Mouse (Mus musculus): ENCODE data around the gene Atp1b3. TPM values are rescaled to one million over a fixed set of nuclear protein-coding genes. Genes with fewer than 3 reads are reported as not detected.
"Not testable (repeated sequence)": the region's sequence is repeated elsewhere in the genome, so short reads cannot be mapped to it uniquely, and the experiment has no call there.

The Atp1b3 gene
- polyA plus RNA-seq, 1 experiment, result 146 TPM

GRCm38 (mm10) chr9:96353121-96353769, 11.0 kb downstream of the Atp1b3 start:
- Histone ChIP-seq H3K4me3 (ENCODE audit: low read depth, low read length) (no peak overlapping the region), H3K36me3 (ENCODE audit: control insufficient read depth, insufficient read depth, low read length, poor library complexity, severe bottlenecking) (no peaks in the 10 kb centered on the region; the same call in 1 of the 2 replicates), H3K9ac (ENCODE audit: low read depth, poor library complexity, severe bottlenecking) (no peak overlapping the region), H3K9me3 (replicated peaks; ENCODE audit: control insufficient read depth, insufficient read depth, low read length, poor library complexity, severe bottlenecking) (no peaks in the 10 kb centered on the region), H3K27ac (ENCODE audit: insufficient read depth, low read length) (no peak overlapping the region), H3K4me1 (ENCODE audit: control insufficient read depth, insufficient read depth, low read length) (peaks cover 2% of the 10 kb centered on the region), H3K27me3 (ENCODE audit: control insufficient read depth, insufficient read depth, low read length, poor library complexity, severe bottlenecking) (no peaks in the 10 kb centered on the region)
- TF ChIP-seq POLR2A (IDR thresholded peaks at IDR 0.05; ENCODE audit: insufficient read depth, low read length), result no peak
- no peak for TF ChIP-seq EP300 (IDR thresholded peaks at IDR 0.05; ENCODE audit: insufficient read depth, low read depth, low read length)
- no peak for TF ChIP-seq CTCF (IDR thresholded peaks at IDR 0.05; ENCODE audit: low read depth, low read length)

GRCm38 (mm10) chr9:96351771-96352170, 12.5 kb downstream of the Atp1b3 start:
- H3K9ac ChIP-seq (ENCODE audit: low read depth, poor library complexity, severe bottlenecking); H3K9me3 ChIP-seq (replicated peaks; ENCODE audit: control insufficient read depth, insufficient read depth, low read length, poor library complexity, severe bottlenecking); H3K27ac ChIP-seq (ENCODE audit: insufficient read depth, low read length); H3K4me3 ChIP-seq (ENCODE audit: low read depth, low read length); H3K36me3 ChIP-seq (ENCODE audit: control insufficient read depth, insufficient read depth, low read length, poor library complexity, severe bottlenecking); H3K27me3 ChIP-seq (ENCODE audit: control insufficient read depth, insufficient read depth, low read length, poor library complexity, severe bottlenecking); H3K4me1 ChIP-seq (ENCODE audit: control insufficient read depth, insufficient read depth, low read length): not testable (repeated sequence)

- Histone ChIP-seq H3K27me3 (ENCODE audit: control insufficient read depth, insufficient read depth, low read length, poor library complexity, severe bottlenecking) (no peaks in the 10 kb centered on the region), H3K36me3 (ENCODE audit: control insufficient read depth, insufficient read depth, low read length, poor library complexity, severe bottlenecking) (peaks cover 4% of the 10 kb centered on the region; the same call in 1 of the 2 replicates), H3K4me1 (ENCODE audit: control insufficient read depth, insufficient read depth, low read length) (peaks cover 2% of the 10 kb centered on the region), H3K9me3 (replicated peaks; ENCODE audit: control insufficient read depth, insufficient read depth, low read length, poor library complexity, severe bottlenecking) (no peaks in the 10 kb centered on the region), H3K27ac (ENCODE audit: insufficient read depth, low read length) (peak overlapping the region; percentile 73), H3K9ac (ENCODE audit: low read depth, poor library complexity, severe bottlenecking) (no peak overlapping the region), H3K4me3 (ENCODE audit: low read depth, low read length) (no peak overlapping the region)
- no peak for TF ChIP-seq POLR2A (IDR thresholded peaks at IDR 0.05; ENCODE audit: insufficient read depth, low read length)
Observed at GRCm38 (mm10) chr9:96350476-96350875, 13.8 kb downstream of the Atp1b3 start.

GRCm38 (mm10) chr9:96350010-96350409, 14.2 kb downstream of the Atp1b3 start:
- Histone ChIP-seq H3K4me3 (ENCODE audit: low read depth, low read length) (no peak overlapping the region), H3K9me3 (replicated peaks; ENCODE audit: control insufficient read depth, insufficient read depth, low read length, poor library complexity, severe bottlenecking) (no peaks in the 10 kb centered on the region), H3K27me3 (ENCODE audit: control insufficient read depth, insufficient read depth, low read length, poor library complexity, severe bottlenecking) (no peaks in the 10 kb centered on the region), H3K9ac (ENCODE audit: low read depth, poor library complexity, severe bottlenecking) (no peak overlapping the region), H3K27ac (ENCODE audit: insufficient read depth, low read length) (peak overlapping the region; percentile 73), H3K4me1 (ENCODE audit: control insufficient read depth, insufficient read depth, low read length) (peaks cover 2% of the 10 kb centered on the region), H3K36me3 (ENCODE audit: control insufficient read depth, insufficient read depth, low read length, poor library complexity, severe bottlenecking) (peaks cover 6% of the 10 kb centered on the region; the same call in 1 of the 2 replicates)
- peak; percentile 51 for TF ChIP-seq CTCF (IDR thresholded peaks at IDR 0.05; ENCODE audit: low read depth, low read length)
- no peak for TF ChIP-seq POLR2A (IDR thresholded peaks at IDR 0.05; ENCODE audit: insufficient read depth, low read length)

- no peaks in the 10 kb centered on the region for H3K9me3 ChIP-seq (replicated peaks; ENCODE audit: control insufficient read depth, insufficient read depth, low read length, poor library complexity, severe bottlenecking)
- no peaks in the 10 kb centered on the region for H3K27me3 ChIP-seq (ENCODE audit: control insufficient read depth, insufficient read depth, low read length, poor library complexity, severe bottlenecking)
- H3K36me3 ChIP-seq (ENCODE audit: control insufficient read depth, insufficient read depth, low read length, poor library complexity, severe bottlenecking), result peaks cover 6% of the 10 kb centered on the region; the same call in 1 of the 2 replicates
- 0 out of 2 replicates have a peak overlapping the region, but pooled peaks have one; percentile 45 for H3K27ac ChIP-seq (ENCODE audit: insufficient read depth, low read length)
- no peak overlapping the region for H3K9ac ChIP-seq (ENCODE audit: low read depth, poor library complexity, severe bottlenecking)
- no peak overlapping the region for H3K4me3 ChIP-seq (ENCODE audit: low read depth, low read length)
- TF ChIP-seq CTCF (IDR thresholded peaks at IDR 0.05; ENCODE audit: low read depth, low read length), result no peak
- H3K4me1 ChIP-seq (ENCODE audit: control insufficient read depth, insufficient read depth, low read length), result peaks cover 2% of the 10 kb centered on the region
Observed at GRCm38 (mm10) chr9:96348885-96349284, 15.4 kb downstream of the Atp1b3 start.

GRCm38 (mm10) chr9:96345750-96346149, 18.5 kb downstream of the Atp1b3 start:
- H3K27ac ChIP-seq (ENCODE audit: insufficient read depth, low read length), result no peak overlapping the region
- peaks cover 19% of the 10 kb centered on the region for H3K36me3 ChIP-seq (ENCODE audit: control insufficient read depth, insufficient read depth, low read length, poor library complexity, severe bottlenecking)
- no peak for TF ChIP-seq POLR2A (IDR thresholded peaks at IDR 0.05; ENCODE audit: insufficient read depth, low read length)
- no peak for TF ChIP-seq CTCF (IDR thresholded peaks at IDR 0.05; ENCODE audit: low read depth, low read length)
- no peak for TF ChIP-seq EP300 (IDR thresholded peaks at IDR 0.05; ENCODE audit: insufficient read depth, low read depth, low read length)
- H3K4me3 ChIP-seq (ENCODE audit: low read depth, low read length), result no peak overlapping the region
- no peak overlapping the region for H3K9ac ChIP-seq (ENCODE audit: low read depth, poor library complexity, severe bottlenecking)
- no peaks in the 10 kb centered on the region for H3K27me3 ChIP-seq (ENCODE audit: control insufficient read depth, insufficient read depth, low read length, poor library complexity, severe bottlenecking)
- H3K9me3 ChIP-seq (replicated peaks; ENCODE audit: control insufficient read depth, insufficient read depth, low read length, poor library complexity, severe bottlenecking), result no peaks in the 10 kb centered on the region
- no peaks in the 10 kb centered on the region for H3K4me1 ChIP-seq (ENCODE audit: control insufficient read depth, insufficient read depth, low read length)
